Mouse (Mus musculus) ES-E14 (cell line): ENCODE measurements around the gene Minos1. TPM values are rescaled to one million over a fixed set of nuclear protein-coding genes. Genes with fewer than 3 reads are reported as not detected.

Source experiments
- DNase-seq: peaks from one replicate; pipeline ENCODE4 v3.0.0-alpha.2; 2013; ENCODE audit warnings: low read depth, low spot score
- H3K27ac ChIP-seq: 2 replicates; pipeline ENCODE4 v1.5.1; 2012; ENCODE audit warnings: low read depth, mild to moderate bottlenecking, low read length, moderate library complexity, mixed read lengths; ENCODE audit not compliant: poor library complexity, insufficient read depth, severe bottlenecking
- H3K36me3 ChIP-seq: 2 replicates; pipeline ENCODE4 v1.6.1; 2012; ENCODE audit warnings: mild to moderate bottlenecking, low read length, moderate library complexity, mixed read lengths; ENCODE audit not compliant: control insufficient read depth, poor library complexity, insufficient read depth, severe bottlenecking
- H3K4me1 ChIP-seq, 2 experiments: fragments of 150-350 bp in 1 of 2; sonication (generic) in 1 of 2; 2 replicates each; pipeline ENCODE4 v1.6.1; 2012; ENCODE audit warnings: low read length in 2 of 2, mild to moderate bottlenecking in 1 of 2, mixed read lengths in 1 of 2; ENCODE audit not compliant: control insufficient read depth in 2 of 2, insufficient read depth in 2 of 2, poor library complexity in 1 of 2
- H3K4me3 ChIP-seq, 2 experiments: fragments of 150-350 bp in 1 of 2; sonication (generic) in 1 of 2; 2 replicates each; pipeline ENCODE4 v1.5.1; 2012; ENCODE audit warnings: low read length in 2 of 2, low read depth in 1 of 2, mild to moderate bottlenecking in 1 of 2, mixed read lengths in 1 of 2; ENCODE audit not compliant: insufficient read depth in 1 of 2, poor library complexity in 1 of 2, severe bottlenecking in 1 of 2
- H3K9ac ChIP-seq: 2 replicates; pipeline ENCODE4 v1.6.1; 2012; ENCODE audit warnings: low read depth, mild to moderate bottlenecking, low read length, mixed read lengths; ENCODE audit not compliant: poor library complexity, insufficient read depth, severe bottlenecking
- H3K9me3 ChIP-seq: fragments of 150-350 bp; sonication (generic); 2 replicates; pipeline ENCODE4 v1.6.1; 2012; ENCODE audit warnings: low read depth, mild to moderate bottlenecking, low read length; ENCODE audit not compliant: control insufficient read depth, insufficient read depth
- CHD2 ChIP-seq: IDR thresholded peaks from 2 replicates; pipeline ENCODE4 v1.6.1; 2014; ENCODE audit warnings: mild to moderate bottlenecking, low read depth, low read length, inconsistent platforms
- HCFC1 ChIP-seq: IDR thresholded peaks from 2 replicates; pipeline ENCODE4 v1.6.1; 2012; ENCODE audit warnings: low read length, inconsistent platforms, borderline replicate concordance; ENCODE audit not compliant: insufficient read depth
- MAFK ChIP-seq: IDR thresholded peaks from 2 replicates; pipeline ENCODE4 v1.6.1; 2014; ENCODE audit warnings: mild to moderate bottlenecking, low read depth, low read length, inconsistent platforms; ENCODE audit not compliant: insufficient read depth
- ZC3H11A ChIP-seq: IDR thresholded peaks from 2 replicates; pipeline ENCODE4 v1.6.1; 2012; ENCODE audit warnings: low read depth, mild to moderate bottlenecking, inconsistent platforms, low read length, borderline replicate concordance
- ZNF384 ChIP-seq: IDR thresholded peaks from 2 replicates; pipeline ENCODE4 v1.6.1; 2012; ENCODE audit warnings: low read depth, low read length, inconsistent platforms
- in situ Hi-C, 2 experiments: fragments of 600-800 bp; cut with MboI; formaldehyde crosslinking; loops; one replicate each; pipeline ENCODE4 v1.15.1; 2025; ENCODE audit warnings: low sequenced_read_pairs in 2 of 2, inconsistent platforms in 1 of 2; ENCODE audit not compliant: unreplicated experiment in 2 of 2
- total RNA-seq: library from RNA; depleted of rRNA; stranded (reverse); fragments of 300-350 nt; gene quantifications from 2 replicates; pipeline ENCODE4 v1.2.3, GENCODE M21; 2012

Gene Minos1
- total RNA-seq, 1 experiment, result 147 TPM

DNA sequence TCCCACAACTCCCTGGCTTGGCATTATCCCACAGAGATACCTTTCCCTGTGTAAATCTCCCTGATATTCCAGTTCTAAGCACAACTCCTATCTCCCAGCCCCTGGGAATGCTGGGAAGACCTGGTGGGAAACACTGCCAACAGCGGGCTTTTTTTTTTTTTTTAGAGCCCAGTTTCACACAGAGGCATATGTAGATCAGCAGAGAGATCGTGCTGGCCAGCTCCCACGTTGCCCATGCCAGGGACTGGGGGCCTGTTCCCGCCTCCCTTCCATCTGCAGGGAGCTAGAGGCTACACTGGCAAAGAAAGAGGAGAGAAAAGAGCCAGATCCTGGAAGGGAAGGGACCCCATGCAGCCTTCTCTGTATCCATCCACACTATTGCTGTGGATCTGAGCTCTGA, 62.6 kb downstream of the Minos1 start:
- in situ Hi-C loops, result no loop called here
- no peak overlapping the region for H3K4me3 ChIP-seq
- DNase-seq, result no peak

DNA sequence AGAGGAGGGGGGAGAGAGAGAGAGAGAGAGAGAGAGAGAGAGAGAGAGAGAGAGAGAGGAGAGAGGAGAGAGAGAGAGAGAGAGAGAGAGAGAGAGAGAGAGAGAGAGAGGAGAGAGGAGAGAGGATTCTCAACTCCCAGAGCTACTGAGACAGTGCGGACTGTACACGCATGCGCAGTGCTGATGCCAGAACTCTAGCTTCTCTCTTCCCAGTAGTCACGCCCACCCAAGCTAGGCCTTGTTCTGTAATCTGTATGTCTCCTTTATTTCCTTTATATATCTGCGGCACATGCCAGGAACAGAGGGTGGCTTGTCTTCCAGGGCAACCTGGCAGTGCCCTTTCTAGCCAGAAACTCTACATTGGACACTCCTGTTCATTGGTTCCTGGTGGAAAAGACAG, 66.1 kb downstream of the Minos1 start:
- no peak for DNase-seq
- Histone ChIP-seq H3K27ac (no peak overlapping the region), H3K4me3 (no peak overlapping the region), H3K9me3 (no peaks in the 10 kb centered on the region), H3K36me3 (no peaks in the 10 kb centered on the region), H3K4me1 (no peaks in the 10 kb centered on the region), H3K9ac (no peak overlapping the region)
- no peak for TF ChIP-seq ZC3H11A
- TF ChIP-seq CHD2, result no peak
- TF ChIP-seq HCFC1, result no peak
- in situ Hi-C loops, result no loop called here

More for the DNA sequence above, 62.6 kb downstream of the Minos1 start:
- TF ChIP-seq ZNF384 (peak; percentile 33; the same call in 1 of the 2 replicates), CHD2 (no peak), MAFK (no peak)
- Histone ChIP-seq H3K4me1 (no peaks in the 10 kb centered on the region), H3K36me3 (no peaks in the 10 kb centered on the region), H3K9ac (no peak overlapping the region), H3K27ac (no peak overlapping the region), H3K9me3 (no peaks in the 10 kb centered on the region)

DNA sequence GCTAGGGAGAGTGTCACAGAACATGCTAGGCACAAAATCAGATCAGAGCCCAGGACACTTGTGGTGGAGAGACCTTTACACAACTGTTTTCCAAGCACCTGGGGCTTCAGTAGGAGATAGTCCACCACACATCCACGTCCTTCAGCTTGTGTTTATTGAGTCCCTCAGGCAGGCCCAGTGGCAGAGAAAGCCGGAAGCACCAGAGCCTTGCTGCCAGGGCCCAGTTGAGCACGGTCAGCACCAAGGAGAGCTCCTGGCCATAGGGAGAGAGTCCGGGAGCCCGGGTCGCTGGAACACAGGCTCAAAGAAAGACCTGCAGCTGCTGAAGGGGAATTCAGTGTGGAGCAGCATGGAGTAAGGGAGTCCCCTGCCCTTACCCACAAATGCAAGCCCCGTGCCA, 71.3 kb downstream of the Minos1 start:
- no peak for DNase-seq
- TF ChIP-seq MAFK (no peak), CHD2 (no peak), HCFC1 (no peak), ZC3H11A (no peak), ZNF384 (no peak)
- Histone ChIP-seq H3K4me1 (no peaks in the 10 kb centered on the region), H3K36me3 (no peaks in the 10 kb centered on the region), H3K9me3 (no peaks in the 10 kb centered on the region), H3K4me3 (no peak overlapping the region), H3K9ac (no peak overlapping the region), H3K27ac (no peak overlapping the region)
- in situ Hi-C loops, result no loop called here

DNA sequence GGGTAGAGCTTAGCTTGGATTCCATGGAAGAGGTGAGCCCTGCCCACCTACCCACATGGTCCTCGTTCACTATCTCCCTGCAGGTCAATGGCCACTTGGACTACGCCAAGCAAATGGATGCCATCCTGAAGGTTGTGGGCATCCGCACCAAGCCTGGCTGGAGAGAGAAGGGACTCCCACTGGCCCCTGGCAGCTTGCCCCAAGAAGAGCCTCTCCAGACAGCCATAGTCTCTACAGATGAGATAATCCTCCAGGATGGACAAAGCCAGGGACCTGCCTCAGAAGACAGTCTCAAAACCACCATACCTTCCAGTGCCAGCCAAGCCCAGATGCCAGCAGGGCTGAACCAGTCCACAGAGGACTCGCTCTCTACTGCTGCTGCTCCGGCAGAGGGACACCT, 72.9 kb downstream of the Minos1 start:
- Histone ChIP-seq H3K36me3 (no peaks in the 10 kb centered on the region), H3K9ac (no peak overlapping the region), H3K4me3 (no peak overlapping the region), H3K4me1 (no peaks in the 10 kb centered on the region), H3K9me3 (no peaks in the 10 kb centered on the region), H3K27ac (no peak overlapping the region)
- in situ Hi-C loops, result no loop called here
- no peak for DNase-seq
- no peak for TF ChIP-seq HCFC1
- TF ChIP-seq ZC3H11A, result no peak
- no peak for TF ChIP-seq MAFK
- TF ChIP-seq ZNF384, result no peak
- no peak for TF ChIP-seq CHD2

DNA sequence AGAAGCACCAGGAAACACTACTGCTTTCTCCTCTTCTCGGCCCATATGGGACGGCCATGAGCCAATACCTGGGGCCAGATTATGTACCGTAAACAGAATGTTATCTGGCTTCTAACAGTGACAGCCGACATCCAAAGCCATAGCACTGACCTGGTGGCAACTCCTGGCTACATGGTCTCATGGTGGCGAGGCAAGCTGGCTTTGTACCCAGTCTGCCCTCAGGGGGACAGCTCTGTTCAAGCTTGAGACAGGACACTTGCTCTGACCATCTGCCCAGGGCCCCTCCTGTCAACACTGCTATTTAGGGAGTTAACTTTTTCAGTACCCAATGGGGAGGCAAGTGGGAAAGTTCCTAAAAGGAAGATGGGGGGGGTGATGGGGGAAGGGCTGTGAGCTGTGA, 73.6 kb downstream of the Minos1 start:
- no peaks in the 10 kb centered on the region for H3K36me3 ChIP-seq
- in situ Hi-C loops, result no loop called here
- no peaks in the 10 kb centered on the region for H3K9me3 ChIP-seq
- H3K4me3 ChIP-seq, result no peak overlapping the region
- no peak for TF ChIP-seq ZNF384
- no peak for TF ChIP-seq ZC3H11A
- no peak for TF ChIP-seq CHD2
- no peak for TF ChIP-seq HCFC1
- no peak for TF ChIP-seq MAFK
- no peak overlapping the region for H3K9ac ChIP-seq
- no peak for DNase-seq
- no peak overlapping the region for H3K27ac ChIP-seq
- H3K4me1 ChIP-seq, result no peaks in the 10 kb centered on the region
